Mouse (Mus musculus) hindbrain, embryonic 15.5 days (tissue): ENCODE measurements around the gene Zc3h18. TPM values are rescaled to one million over a fixed set of nuclear protein-coding genes. Genes with fewer than 3 reads are reported as not detected.

ENCODE experiments used
- ATAC-seq: fragments of 200-750 bp; cut with Nextera tagmentation; 2 replicates; pipeline ENCODE4 v1.8.0; 2017; ENCODE audit warnings: low read depth, moderate number of reproducible peaks, moderate TSS enrichment; ENCODE audit not compliant: low FRiP score
- H3K27ac ChIP-seq: fragments of 300-500 bp; sonication (generic); replicated peaks from 2 replicates; pipeline ENCODE4 v1.5.1; 2015; ENCODE audit warnings: mild to moderate bottlenecking, inconsistent platforms
- H3K27me3 ChIP-seq: fragments of 300-500 bp; sonication (generic); 2 replicates; pipeline ENCODE4 v1.6.1; 2015; ENCODE audit warnings: control low read depth, inconsistent platforms
- H3K36me3 ChIP-seq: fragments of 300-500 bp; sonication (generic); 2 replicates; pipeline ENCODE4 v1.6.1; 2015; ENCODE audit warnings: control low read depth, inconsistent platforms
- H3K4me1 ChIP-seq: fragments of 300-500 bp; sonication (generic); replicated peaks from 2 replicates; pipeline ENCODE4 v1.6.1; 2015; ENCODE audit warnings: control low read depth, inconsistent platforms
- H3K4me2 ChIP-seq: fragments of 300-500 bp; sonication (generic); 2 replicates; pipeline ENCODE4 v1.6.1; 2015; ENCODE audit warnings: moderate library complexity, mild to moderate bottlenecking, inconsistent platforms
- H3K4me3 ChIP-seq: fragments of 300-500 bp; sonication (generic); 2 replicates; pipeline ENCODE4 v1.5.1; 2015; ENCODE audit warnings: mild to moderate bottlenecking, inconsistent platforms
- H3K9ac ChIP-seq: fragments of 300-500 bp; sonication (generic); 2 replicates; pipeline ENCODE4 v1.6.1; 2015; ENCODE audit warnings: inconsistent platforms
- H3K9me3 ChIP-seq: fragments of 300-500 bp; sonication (generic); 2 replicates; pipeline ENCODE4 v1.6.1; 2016; ENCODE audit warnings: control low read depth, inconsistent platforms
- WGBS: fragments of 180-500 bp; shearing (Covaris S2); methylation state at CpG from one replicate; pipeline ENCODE4 v1.1.7; 2015; 5-methylcytosine and 5-hydroxymethylcytosine counted together
- polyA plus RNA-seq: library from polyadenylated mRNA; unstranded; fragments of >200 nt; fragmentation: Nextera tagmentation; extraction: Ambion mirVana; gene quantifications from 2 replicates; pipeline ENCODE4 v1.2.1, GENCODE M21; 2015

The Zc3h18 gene
- polyA plus RNA-seq: 35.5 and 38.1 TPM in 2 replicates

GRCm38 (mm10) chr8:122376365-122377231 lies at the start of gene Zc3h18:
Gene Zc3h18, plus strand, starts transcription at chr8:122376609.
- WGBS: under 1% methylated on average over 90 of the region's 107 CpGs
- Histone ChIP-seq H3K9ac (peak within 1 kb of the TSS; percentile 91), H3K4me3 (peak within 1 kb of the TSS; percentile 98), H3K4me1 (peaks cover 35% of the 10 kb centered on the region), H3K27ac (peak within 1 kb of the TSS; percentile 96), H3K36me3 (peaks cover 12% of the 10 kb centered on the region; the same call in 1 of the 2 replicates), H3K9me3 (no peaks in the 10 kb centered on the region), H3K4me2 (peak within 1 kb of the TSS; percentile 80), H3K27me3 (no peaks in the 10 kb centered on the region)
- ATAC-seq: peak; percentile 95

GRCm38 (mm10) chr8:122329072-122329471 lies 47.3 kb upstream of the Zc3h18 start:
- Histone ChIP-seq H3K9ac (no peak overlapping the region), H3K9me3 (no peaks in the 10 kb centered on the region), H3K36me3 (no peaks in the 10 kb centered on the region), H3K4me3 (no peak overlapping the region), H3K4me1 (peaks cover 43% of the 10 kb centered on the region), H3K27ac (peak overlapping the region; percentile 45; the same call in 1 of the 2 replicates), H3K27me3 (peaks cover 2% of the 10 kb centered on the region), H3K4me2 (no peak overlapping the region)
- WGBS: 73% methylated on average over 8 of the region's 8 CpGs
- no peak for ATAC-seq

GRCm38 (mm10) chr8:122329553-122330239 lies 46.7 kb upstream of the Zc3h18 start:
- ATAC-seq: 0 out of 2 replicates have a peak, but pooled peaks have one; percentile 23
- H3K4me3 ChIP-seq: no peak overlapping the region
- no peak overlapping the region for H3K4me2 ChIP-seq
- no peak overlapping the region for H3K9ac ChIP-seq
- 47% methylated on average over 22 of the region's 22 CpGs for WGBS
- H3K4me1 ChIP-seq: peaks cover 37% of the 10 kb centered on the region
- no peaks in the 10 kb centered on the region for H3K9me3 ChIP-seq
- peaks cover 1% of the 10 kb centered on the region; the same call in 1 of the 2 replicates for H3K36me3 ChIP-seq
- peak overlapping the region; percentile 45; the same call in 1 of the 2 replicates for H3K27ac ChIP-seq
- peaks cover 8% of the 10 kb centered on the region for H3K27me3 ChIP-seq

DNA sequence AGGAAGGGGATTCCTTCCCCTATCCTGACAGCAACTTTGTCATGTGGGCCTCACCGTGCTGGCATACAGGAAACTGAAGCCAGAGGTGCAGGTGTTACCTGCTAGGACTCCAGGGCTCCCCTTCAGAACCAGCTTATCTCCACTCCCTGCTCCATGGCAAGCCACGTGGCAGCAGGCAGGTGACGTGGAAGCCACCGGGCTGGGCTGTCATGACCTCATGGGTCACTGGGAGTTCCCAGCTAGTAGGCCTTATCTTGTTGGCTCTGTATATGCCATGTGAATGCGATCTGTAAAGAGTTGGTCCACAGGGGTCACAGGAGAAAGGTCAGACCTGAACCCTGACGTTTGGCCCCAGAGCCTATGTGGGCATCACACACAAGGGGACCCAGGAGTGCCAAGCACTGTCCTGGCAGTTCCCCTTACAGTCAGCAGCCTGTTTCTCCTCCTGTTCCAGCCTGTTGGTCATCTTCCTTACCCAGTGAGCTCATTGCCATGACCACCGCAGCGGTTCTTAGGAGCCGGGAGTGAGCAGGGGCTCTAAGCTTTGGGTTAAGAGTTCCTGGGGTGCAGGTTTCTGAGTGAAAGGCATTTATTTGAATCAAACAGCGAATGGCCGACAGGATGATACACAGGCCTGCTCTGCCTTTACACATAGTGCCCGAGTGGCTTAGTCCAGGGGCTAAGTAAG lies 45.8 kb upstream of the Zc3h18 start:
- Histone ChIP-seq H3K9ac (no peak overlapping the region), H3K27ac (0 out of 2 replicates have a peak overlapping the region, but pooled peaks have one; percentile 51), H3K4me2 (no peak overlapping the region), H3K36me3 (peaks cover 2% of the 10 kb centered on the region; the same call in 1 of the 2 replicates), H3K4me1 (peaks cover 31% of the 10 kb centered on the region), H3K9me3 (no peaks in the 10 kb centered on the region), H3K4me3 (no peak overlapping the region), H3K27me3 (peaks cover 16% of the 10 kb centered on the region)
- no peak for ATAC-seq
- WGBS: 79% methylated on average over 12 of the region's 12 CpGs

DNA sequence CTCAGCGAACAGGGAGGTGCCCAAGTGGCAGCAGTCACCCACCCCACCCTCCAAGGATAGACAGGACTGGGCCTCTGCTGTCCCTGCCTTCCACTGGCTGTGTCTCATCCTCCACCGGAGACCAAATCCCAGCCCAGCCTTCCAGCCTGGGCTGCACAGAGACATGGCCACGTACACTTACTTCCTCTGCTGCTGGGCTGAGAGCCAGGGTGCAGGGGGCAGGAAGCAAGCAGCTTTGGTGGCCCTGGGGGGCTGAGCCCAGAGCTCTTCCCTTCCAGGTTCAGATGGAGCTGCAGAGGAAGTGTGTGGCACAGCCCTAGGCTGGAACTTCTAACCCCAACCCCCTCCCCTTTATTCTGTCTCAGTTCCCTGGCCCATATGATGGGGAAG lies 45.3 kb upstream of the Zc3h18 start:
- no peak overlapping the region for H3K4me2 ChIP-seq
- H3K9ac ChIP-seq: no peak overlapping the region
- peaks cover 31% of the 10 kb centered on the region for H3K4me1 ChIP-seq
- 72% methylated on average over 3 of the region's 3 CpGs for WGBS
- no peak overlapping the region for H3K4me3 ChIP-seq
- H3K36me3 ChIP-seq: peaks cover 2% of the 10 kb centered on the region; the same call in 1 of the 2 replicates
- no peaks in the 10 kb centered on the region for H3K9me3 ChIP-seq
- ATAC-seq: no peak
- H3K27ac ChIP-seq: 0 out of 2 replicates have a peak overlapping the region, but pooled peaks have one; percentile 51
- H3K27me3 ChIP-seq: peaks cover 16% of the 10 kb centered on the region

- no peak overlapping the region for H3K9ac ChIP-seq
- H3K27ac ChIP-seq: no peak overlapping the region
- no peak overlapping the region for H3K4me3 ChIP-seq
- ATAC-seq: no peak
- peaks cover 34% of the 10 kb centered on the region for H3K4me1 ChIP-seq
- 67% methylated on average over 6 of the region's 6 CpGs for WGBS
- no peak overlapping the region for H3K4me2 ChIP-seq
- H3K9me3 ChIP-seq: no peaks in the 10 kb centered on the region
- peaks cover 29% of the 10 kb centered on the region for H3K27me3 ChIP-seq
- H3K36me3 ChIP-seq: peaks cover 2% of the 10 kb centered on the region; the same call in 1 of the 2 replicates
Measured at GRCm38 (mm10) chr8:122332753-122333506, 43.5 kb upstream of the Zc3h18 start.

GRCm38 (mm10) chr8:122333531-122333930 lies 42.9 kb upstream of the Zc3h18 start:
- Histone ChIP-seq H3K36me3 (peaks cover 2% of the 10 kb centered on the region; the same call in 1 of the 2 replicates), H3K4me2 (no peak overlapping the region), H3K9ac (no peak overlapping the region), H3K4me3 (no peak overlapping the region), H3K9me3 (no peaks in the 10 kb centered on the region), H3K27ac (no peak overlapping the region), H3K4me1 (peaks cover 34% of the 10 kb centered on the region), H3K27me3 (peaks cover 35% of the 10 kb centered on the region)
- WGBS: 82% methylated on average over 7 of the region's 7 CpGs
- no peak for ATAC-seq

DNA sequence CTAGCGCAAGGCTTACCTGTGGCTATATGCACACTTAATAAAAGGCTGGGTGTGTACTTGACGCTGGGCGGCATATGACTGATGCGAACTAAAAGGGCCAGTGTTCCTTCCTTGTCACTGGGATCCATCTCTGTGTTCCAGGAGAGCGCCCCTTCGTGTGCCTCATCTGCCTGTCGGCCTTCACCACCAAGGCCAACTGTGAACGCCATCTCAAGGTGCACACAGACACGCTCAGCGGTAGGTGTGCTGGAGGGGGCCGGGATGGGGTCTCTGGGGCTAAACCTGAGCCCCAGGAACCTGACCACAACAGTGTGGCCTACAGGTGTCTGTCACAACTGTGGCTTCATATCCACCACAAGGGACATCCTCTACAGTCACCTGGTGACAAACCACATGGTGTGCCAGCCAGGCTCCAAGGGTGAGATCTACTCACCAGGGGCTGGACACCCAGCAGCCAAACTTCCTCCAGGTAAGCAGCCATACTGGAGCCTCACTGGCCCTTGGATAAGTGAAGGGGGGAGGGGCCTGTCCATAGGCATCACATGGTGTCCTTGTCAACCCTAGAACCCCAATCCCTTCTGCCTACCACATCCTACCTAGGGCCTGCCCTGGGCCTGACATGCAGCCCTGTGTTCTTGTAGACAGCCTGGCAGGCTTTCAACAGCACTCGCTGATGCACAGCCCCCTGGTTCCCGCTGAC lies 41.5 kb upstream of the Zc3h18 start:
- Histone ChIP-seq H3K4me3 (no peak overlapping the region), H3K27ac (no peak overlapping the region), H3K9ac (no peak overlapping the region), H3K9me3 (no peaks in the 10 kb centered on the region), H3K4me2 (peak overlapping the region; percentile 76), H3K27me3 (peaks cover 37% of the 10 kb centered on the region), H3K4me1 (peaks cover 25% of the 10 kb centered on the region), H3K36me3 (peaks cover 2% of the 10 kb centered on the region; the same call in 1 of the 2 replicates)
- ATAC-seq: no peak
- 82% methylated on average over 13 of the region's 13 CpGs for WGBS

- ATAC-seq: peak; percentile 28; the same call in 1 of the 2 replicates
- no peaks in the 10 kb centered on the region for H3K9me3 ChIP-seq
- no peak overlapping the region for H3K27ac ChIP-seq
- H3K4me2 ChIP-seq: peak overlapping the region; percentile 76
- peaks cover 17% of the 10 kb centered on the region for H3K4me1 ChIP-seq
- H3K36me3 ChIP-seq: peaks cover 2% of the 10 kb centered on the region; the same call in 1 of the 2 replicates
- WGBS: 13% methylated on average over 45 of the region's 57 CpGs
- H3K27me3 ChIP-seq: peaks cover 37% of the 10 kb centered on the region
- H3K9ac ChIP-seq: peak overlapping the region; percentile 57
- peak overlapping the region; percentile 50 for H3K4me3 ChIP-seq
Measured at GRCm38 (mm10) chr8:122335638-122336250, 40.7 kb upstream of the Zc3h18 start.

DNA sequence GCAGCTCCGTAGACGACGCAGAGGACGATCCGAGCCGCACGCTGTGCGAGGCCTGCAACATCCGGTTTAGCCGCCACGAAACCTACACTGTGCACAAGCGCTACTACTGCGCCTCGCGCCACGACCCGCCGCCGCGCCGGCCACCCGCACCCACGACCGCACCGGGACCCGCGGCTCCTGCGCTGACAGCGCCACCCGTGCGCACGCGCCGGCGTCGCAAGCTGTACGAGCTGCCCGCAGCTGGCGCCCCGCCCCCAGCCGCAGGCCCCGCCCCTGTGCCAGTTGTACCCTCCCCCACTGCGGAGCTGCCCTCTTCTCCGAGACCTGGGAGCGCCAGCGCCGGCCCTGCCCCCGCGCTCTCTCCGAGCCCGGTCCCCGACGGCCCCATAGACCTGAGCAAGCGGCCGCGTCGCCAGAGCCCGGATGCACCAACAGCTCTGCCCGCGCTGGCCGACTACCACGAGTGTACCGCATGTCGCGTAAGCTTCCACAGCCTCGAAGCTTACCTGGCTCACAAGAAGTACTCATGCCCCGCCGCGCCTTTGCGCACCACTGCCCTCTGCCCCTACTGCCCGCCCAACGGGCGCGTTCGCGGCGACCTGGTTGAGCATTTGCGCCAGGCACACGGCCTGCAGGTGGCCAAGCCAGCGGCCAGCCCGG lies 40.0 kb upstream of the Zc3h18 start:
- Histone ChIP-seq H3K4me1 (peaks cover 16% of the 10 kb centered on the region), H3K9ac (peak overlapping the region; percentile 57), H3K9me3 (no peaks in the 10 kb centered on the region), H3K27me3 (peaks cover 38% of the 10 kb centered on the region), H3K36me3 (peaks cover 2% of the 10 kb centered on the region; the same call in 1 of the 2 replicates), H3K27ac (no peak overlapping the region), H3K4me3 (peak overlapping the region; percentile 50), H3K4me2 (peak overlapping the region; percentile 76)
- ATAC-seq: peak; percentile 61
- WGBS: 5% methylated on average over 71 of the region's 81 CpGs
